Mouse (Mus musculus) layer of hippocampus, adult 2 months (tissue): Measurements from ENCODE around the gene Ubtd1. TPM values are rescaled to one million over a fixed set of nuclear protein-coding genes. Genes with fewer than 3 reads are reported as not detected.

Experiments
- DNase-seq, 2 experiments: peaks; one replicate each; pipeline ENCODE4 v3.0.0; 2022; ENCODE audit warnings: low spot score in 2 of 2
- H3K27ac ChIP-seq: fragments of 200-600 bp; 2 replicates; pipeline ENCODE4 v1.8.1; 2022
- H3K4me3 ChIP-seq: fragments of 200-600 bp; 2 replicates; pipeline ENCODE4 v1.8.1; 2022; ENCODE audit warnings: mild to moderate bottlenecking
- CTCF ChIP-seq: fragments of 200-600 bp; conservative IDR thresholded peaks from 2 replicates; pipeline ENCODE4 v1.8.1; 2022; ENCODE audit warnings: antibody characterized with exemption, mild to moderate bottlenecking, moderate library complexity
- long read RNA-seq, 2 experiments: library from polyadenylated mRNA; stranded (forward); transcript quantifications; one replicate each; pipeline ENCODE4 v2.0.0; 2021; ENCODE audit warnings: borderline mapping rate in 2 of 2
- total RNA-seq, 2 experiments: library from RNA; stranded (reverse); gene quantifications; 2 replicates each; pipeline ENCODE4 v1.2.3; 2021

The Ubtd1 gene
- total RNA-seq, result 10 to 100 TPM; 14.0 to 14.6 TPM
- long read RNA-seq, experiment 1, transcript Ubtd1-201 (3 exons, 1,529 nt), result major isoform, 9 of 15 reads
- long read RNA-seq, experiment 1, partial matches to known transcripts, result 1 of 15 reads
- long read RNA-seq, experiment 1, other reads (novel, unspliced or antisense), result 5 of 15 reads
- long read RNA-seq, experiment 2, transcript Ubtd1-201 (3 exons, 1,529 nt), result major isoform, 10 of 11 reads
- long read RNA-seq, experiment 2, partial matches to known transcripts, result 1 of 11 reads
- long read RNA-seq, experiment 2, other reads (novel, unspliced or antisense), result 0 of 11 reads

DNA sequence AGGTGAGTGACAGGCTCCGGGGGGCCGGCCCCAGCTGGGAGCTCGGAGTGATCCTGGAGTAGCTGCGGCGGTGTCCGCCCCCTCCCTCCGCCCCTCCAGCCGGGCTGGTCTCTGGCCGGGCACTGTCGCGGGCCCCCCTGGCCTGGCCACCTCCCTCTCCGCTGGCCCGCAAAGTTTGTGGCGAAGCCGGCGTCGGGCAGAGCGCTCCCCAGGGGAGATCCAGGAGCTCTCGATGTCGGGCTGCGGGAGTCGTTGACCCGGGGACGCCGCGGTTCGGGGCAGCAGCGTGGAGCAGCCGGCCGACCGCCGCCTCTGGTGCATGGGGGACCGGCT is at the start of gene Ubtd1:
Gene Ubtd1 (plus strand): TSS at position 169 of the 333 bp plus-strand sequence.
- Histone ChIP-seq H3K4me3 (peak within 1 kb of the TSS; percentile 93), H3K27ac (peak within 1 kb of the TSS; percentile 93)
- DNase-seq, result no peak
- no peak for TF ChIP-seq CTCF

DNA sequence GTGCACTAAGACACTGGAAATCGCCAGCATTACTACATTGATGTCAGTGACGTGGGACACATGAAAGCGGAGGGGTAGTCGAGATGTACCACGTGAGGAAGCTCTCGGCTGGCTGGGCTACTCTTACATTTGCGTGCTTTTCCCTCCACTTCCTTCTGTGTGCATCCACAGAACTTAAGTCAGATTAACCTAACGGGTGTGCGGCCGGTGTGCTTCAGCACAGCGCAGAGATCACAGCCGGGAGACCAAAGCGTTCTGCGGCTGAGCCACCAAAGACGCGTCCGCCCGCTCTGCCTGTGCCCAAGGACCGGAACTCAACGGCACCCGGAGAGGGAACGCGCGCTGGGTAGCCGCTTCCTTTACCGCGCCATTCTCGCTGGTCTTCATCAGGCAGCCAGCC is 48.9 kb upstream of the Ubtd1 start:
- Histone ChIP-seq H3K4me3 (peak overlapping the region; percentile 84), H3K27ac (peak overlapping the region; percentile 80)
- no peak for TF ChIP-seq CTCF
- no peak for DNase-seq

DNA sequence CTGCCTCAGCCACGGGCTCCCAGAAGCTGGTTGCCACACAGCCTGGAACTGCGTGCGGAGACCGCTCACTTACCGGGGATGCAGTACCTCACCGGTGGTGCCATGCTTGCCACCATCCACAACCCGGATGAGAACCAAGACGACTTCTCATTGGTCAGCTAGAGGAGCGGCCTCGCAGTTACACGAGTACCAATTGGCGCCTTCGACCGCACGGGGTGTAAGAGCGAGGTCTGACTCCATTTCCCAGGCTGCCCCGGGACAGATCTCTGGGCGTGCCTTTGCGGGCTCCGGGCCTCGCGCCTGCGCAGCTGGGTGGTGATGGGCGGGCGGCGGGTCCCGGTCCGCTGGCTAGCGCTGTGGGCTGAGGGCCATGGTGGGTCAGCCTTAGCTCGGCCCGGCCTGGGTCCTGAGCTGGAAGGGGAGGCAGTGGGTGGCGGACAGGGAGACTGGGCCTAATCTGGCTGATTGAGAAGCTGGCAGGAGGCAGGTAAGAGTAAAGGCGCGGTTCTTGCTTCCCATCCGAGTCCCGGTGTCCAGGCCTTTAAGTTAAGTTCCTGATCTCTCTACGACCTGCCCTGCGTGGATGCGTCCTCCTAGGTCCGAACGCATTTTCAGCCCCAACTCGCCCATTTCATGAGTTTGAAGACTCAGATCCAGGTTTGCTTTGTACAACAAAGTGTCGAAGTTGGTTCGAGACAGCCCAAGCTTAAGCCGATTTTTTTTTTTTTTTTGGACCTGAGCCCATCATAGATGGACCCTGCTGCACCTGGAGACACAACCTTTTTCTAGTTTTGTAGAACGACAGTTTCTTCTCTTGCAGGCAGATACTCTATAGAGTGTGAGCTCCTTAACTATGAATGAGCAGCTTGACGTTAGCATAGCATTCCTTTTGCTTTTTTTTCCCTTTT is 48.1 kb upstream of the Ubtd1 start, which contains the start of the genes Exosc1 and Zdhhc16:
Gene Exosc1 (minus strand): TSS at position 245 of the 908 bp plus-strand sequence.
Gene Zdhhc16 (plus strand): TSS at position 302 of the 908 bp plus-strand sequence.
- peak; percentile 99 for DNase-seq
- TF ChIP-seq CTCF, result peak; percentile 25
- peak within 1 kb of the TSS; percentile 86 for H3K27ac ChIP-seq
- H3K4me3 ChIP-seq, result peak within 1 kb of the TSS; percentile 84

DNA sequence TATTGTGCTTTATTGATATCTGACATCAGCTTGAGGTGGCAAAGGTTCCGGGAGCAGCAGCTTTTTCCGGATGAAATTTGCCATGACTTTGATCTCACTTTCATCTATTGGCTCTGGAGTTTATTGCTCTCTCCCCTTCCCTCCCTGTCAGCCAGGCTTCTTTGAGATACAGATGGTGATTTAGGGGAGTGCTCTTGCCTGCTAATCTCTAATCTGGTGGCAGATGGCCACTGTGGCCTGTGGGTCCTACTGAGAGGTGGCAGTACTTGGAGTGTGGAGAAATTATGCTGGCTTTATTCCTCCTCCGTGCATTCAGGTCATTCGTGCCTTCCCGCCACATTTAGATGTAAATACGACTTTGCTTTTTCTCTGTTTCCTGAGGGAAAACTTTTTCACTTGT is 47.4 kb upstream of the Ubtd1 start:
- TF ChIP-seq CTCF, result no peak
- peak overlapping the region; percentile 86; the same call in 1 of the 2 replicates for H3K27ac ChIP-seq
- DNase-seq, result no peak
- H3K4me3 ChIP-seq, result peak overlapping the region; percentile 84

DNA sequence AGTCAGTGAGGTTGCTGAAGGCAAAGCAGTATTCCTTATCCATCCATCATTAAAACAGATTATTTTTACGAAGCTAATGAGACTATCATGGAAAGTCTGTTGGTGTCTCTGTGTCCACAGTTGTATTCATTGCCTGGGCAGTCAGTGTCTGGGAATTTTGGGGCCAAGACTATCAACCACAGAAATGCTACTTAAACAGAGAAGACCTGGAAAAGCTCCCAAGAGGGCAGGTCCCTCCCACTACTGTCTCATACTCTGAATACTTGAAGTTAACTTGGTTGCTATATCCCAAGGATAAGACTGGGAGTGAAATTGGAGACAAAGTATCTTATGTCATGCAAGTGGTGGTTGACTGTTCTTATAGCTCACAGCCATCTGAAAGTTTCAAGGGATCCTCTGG is 45.6 kb upstream of the Ubtd1 start:
- no peak for DNase-seq
- Histone ChIP-seq H3K4me3 (no peak overlapping the region), H3K27ac (no peak overlapping the region)
- no peak for TF ChIP-seq CTCF

DNA sequence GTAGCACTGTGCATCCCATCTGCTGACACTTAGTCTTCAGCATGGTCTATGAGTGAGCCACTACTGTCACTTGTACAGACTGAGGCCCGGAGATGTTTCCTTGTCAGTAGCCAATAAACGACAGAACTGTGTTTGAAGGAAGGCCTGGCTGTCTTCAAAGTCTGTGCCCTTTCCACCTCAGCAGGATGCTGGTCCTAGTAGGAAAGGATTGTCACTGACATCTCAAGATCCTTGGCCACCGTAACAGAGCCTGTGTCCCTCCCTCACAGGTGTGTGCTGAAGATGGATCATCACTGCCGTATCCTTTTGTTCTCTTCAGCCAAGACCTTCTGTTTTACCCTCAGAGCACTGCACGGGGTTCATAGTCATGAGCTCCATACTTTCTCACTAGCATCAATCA is 43.0 kb upstream of the Ubtd1 start:
- no peak for TF ChIP-seq CTCF
- DNase-seq, result no peak
- Histone ChIP-seq H3K27ac (no peak overlapping the region), H3K4me3 (no peak overlapping the region)

DNA sequence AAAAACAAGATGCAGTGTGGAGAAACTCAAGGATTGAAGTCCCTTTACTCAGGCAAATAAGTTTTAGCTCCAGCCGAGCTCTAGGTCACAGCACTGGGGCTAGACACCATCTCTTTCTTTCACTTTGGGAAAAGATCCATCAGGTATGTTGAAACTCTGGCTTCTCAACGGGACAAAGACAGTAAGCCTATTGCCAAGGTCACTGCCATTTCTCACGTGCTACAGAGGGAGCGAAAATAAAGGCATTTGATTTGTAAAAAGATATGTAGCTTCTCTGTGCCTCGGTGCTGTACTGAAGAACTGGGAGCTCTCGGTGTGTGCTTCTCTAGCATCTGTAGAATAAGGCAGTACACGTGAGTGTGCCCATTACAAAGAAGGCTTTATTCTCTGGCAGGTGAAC is 37.7 kb upstream of the Ubtd1 start:
- Histone ChIP-seq H3K4me3 (no peak overlapping the region), H3K27ac (no peak overlapping the region)
- no peak for TF ChIP-seq CTCF
- DNase-seq, result no peak

DNA sequence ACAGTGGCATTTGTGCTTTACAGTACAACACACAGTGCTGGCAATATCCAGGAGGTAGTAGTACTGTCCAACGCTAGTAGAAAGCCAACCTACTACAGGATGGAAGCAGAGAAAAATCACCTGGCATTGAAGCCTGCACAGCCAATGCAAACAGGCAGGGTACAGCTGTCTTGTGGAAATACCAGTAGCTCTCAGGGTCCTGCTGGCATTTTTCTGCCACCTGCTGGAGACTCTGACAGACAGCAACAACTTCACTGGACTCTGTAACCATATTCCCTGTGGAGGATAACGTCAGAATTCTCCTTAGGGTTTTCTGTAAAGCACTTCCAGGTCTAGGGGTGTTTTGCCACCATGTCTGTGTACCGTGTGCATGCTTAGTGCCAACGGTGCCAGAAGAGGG is 29.3 kb upstream of the Ubtd1 start:
- TF ChIP-seq CTCF, result peak; percentile 71
- Histone ChIP-seq H3K27ac (no peak overlapping the region), H3K4me3 (no peak overlapping the region)
- no peak for DNase-seq

DNA sequence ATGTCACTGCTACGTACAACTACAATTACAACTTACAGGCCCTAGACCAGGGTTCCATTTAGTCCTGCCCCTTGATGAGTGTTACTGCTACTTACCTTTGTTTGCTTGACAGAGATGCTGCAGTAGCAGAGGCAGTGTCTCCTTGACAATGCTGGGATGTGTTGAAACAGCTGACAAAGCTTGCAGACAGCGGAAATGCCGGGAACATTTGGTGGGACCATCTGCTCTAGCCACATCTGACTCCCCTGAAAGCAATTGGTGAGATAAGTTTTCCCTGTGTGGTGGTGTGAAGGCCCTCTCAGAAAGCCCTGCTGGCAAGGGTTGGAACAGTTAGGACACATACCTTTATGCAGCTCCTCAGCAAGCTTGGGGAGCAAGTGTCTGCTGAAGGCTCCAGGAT is 28.0 kb upstream of the Ubtd1 start:
- no peak overlapping the region for H3K4me3 ChIP-seq
- H3K27ac ChIP-seq, result peak overlapping the region; percentile 53; the same call in 1 of the 2 replicates
- peak; percentile 59 to 67 for DNase-seq
- TF ChIP-seq CTCF, result peak; percentile 32

DNA sequence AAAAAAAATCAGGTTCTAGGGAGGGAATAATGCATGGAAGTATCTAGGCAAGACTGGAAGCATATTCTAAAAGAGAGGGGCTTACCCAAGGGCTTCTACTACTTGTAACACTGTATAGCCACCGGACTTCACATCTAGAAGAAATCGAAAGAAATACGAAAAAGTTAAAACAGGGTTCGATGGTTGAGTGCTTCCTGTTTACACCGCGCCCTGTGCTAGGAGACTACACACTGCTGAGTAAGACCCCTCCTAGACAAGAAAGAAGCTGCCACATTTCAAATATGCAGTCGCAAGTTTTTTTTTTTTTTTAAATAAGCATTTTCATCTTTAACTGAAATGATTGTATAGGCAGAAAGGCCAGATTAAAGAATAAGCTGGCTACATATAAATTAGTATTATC is 11.9 kb upstream of the Ubtd1 start:
- no peak for TF ChIP-seq CTCF

DNA sequence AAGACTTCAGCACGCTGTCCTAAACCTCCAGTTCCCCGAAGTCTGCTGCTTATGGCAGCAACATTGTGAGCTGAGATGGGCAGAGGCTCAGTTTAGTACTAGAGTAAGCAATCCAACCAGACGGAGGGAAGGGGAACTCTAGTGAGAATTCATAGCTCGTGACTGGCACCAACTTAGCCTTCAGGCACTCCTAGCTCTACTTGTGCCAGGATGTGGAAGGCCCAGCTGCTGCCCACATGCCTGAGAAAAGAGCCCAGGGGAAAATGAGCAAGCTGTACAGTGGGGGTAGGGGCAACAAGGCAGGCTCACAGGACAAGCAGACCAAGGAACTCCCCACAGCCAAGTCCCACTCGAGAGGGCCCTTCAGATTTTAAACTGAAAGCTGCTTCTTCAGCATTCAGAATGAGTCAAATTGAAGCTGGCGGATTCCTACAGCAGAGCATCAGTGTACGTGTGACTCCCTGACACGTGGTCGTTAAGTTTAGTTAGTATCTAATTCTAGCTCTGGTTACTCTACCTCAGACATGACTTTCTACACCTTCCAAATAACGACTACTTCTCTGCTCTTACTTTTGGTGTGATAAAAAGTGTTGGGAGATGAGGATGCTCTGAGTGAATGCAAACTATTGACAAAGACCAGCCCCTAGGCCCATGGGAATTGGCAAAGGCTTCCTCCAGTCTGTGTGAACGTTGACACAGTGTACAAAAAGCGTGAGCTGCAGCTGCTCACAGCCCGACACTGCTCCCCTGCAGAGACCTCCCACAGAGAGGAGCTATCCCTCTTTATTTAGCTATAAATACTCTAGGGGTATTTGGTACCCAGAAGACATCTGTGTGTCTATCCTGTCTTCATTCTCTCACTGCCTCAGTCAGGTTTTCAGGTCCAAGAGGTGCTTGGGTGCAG is 7.4 kb upstream of the Ubtd1 start:
- peak overlapping the region; percentile 5 for H3K27ac ChIP-seq
- DNase-seq, result no peak
- no peak for TF ChIP-seq CTCF
- no peak overlapping the region for H3K4me3 ChIP-seq

More for the DNA sequence above, 11.9 kb upstream of the Ubtd1 start:
- no peak overlapping the region for H3K27ac ChIP-seq
- H3K4me3 ChIP-seq, result no peak overlapping the region
- DNase-seq, result no peak

DNA sequence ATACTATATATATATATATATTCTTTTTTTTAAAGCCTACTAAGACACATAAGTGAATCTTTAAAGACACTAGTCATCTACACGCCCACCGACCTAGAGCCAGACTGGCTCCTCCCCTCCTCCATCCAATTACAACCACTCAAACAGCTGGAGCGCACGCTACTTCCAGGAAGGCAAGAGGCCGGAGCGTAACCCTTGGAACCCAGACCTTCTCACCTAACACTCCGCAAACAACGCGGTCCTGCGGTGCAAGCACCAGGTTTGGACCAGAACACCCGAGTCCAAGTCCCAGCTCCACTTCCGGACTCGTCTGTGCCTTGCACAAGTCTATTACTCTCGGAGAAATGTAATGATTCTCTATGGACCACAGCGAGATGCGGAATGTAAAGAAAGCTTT is 1.1 kb upstream of the Ubtd1 start:
- Histone ChIP-seq H3K4me3 (peak overlapping the region; percentile 93), H3K27ac (peak overlapping the region; percentile 93)
- no peak for DNase-seq
- no peak for TF ChIP-seq CTCF
